ENCODE assay signal across 18 mouse cellular contexts in the genomic region with DNA sequence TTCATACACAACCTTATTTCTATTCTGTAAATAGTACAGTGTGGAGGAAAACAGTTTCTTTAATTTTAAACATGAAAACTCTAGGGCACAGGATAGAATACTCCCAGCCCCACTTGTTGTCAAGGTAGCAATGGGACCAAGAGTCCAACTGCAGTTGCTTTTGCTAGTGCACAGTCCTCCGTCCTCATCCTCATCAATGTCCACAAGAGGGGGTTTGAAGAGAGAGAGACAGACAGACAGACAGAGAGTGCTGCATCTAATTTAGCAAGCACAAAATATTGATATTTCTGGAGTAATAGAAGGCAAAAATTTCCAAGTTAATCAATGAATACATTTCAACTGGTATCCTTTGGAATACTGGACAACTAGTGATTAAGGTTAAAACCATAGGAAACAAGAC.
DNase-seq lines count a peak whose midpoint lies in the region; ATAC-seq and TF ChIP-seq lines count a peak whose summit lies in the region.
"Had no signal": no experiment of that assay in that cellular context is flagged by ENCODE, and none has a peak within 500 bp of the region (broad histone marks: within the 10 kb centered on the region; RNA-seq: fewer than 3 reads in every experiment).

No protein-coding gene starts in this region.

- no peaks in the 10 kb centered on the region for H3K4me1 ChIP-seq in intestine, postnatal 0 days (replicated peaks; ENCODE audit: control insufficient read depth, insufficient read depth, low read length)
- no peaks in the 10 kb centered on the region for H3K4me1 ChIP-seq in intestine, embryonic 16.5 days (ENCODE audit: control insufficient read depth, insufficient read depth, low read length)
- no peaks in the 10 kb centered on the region for H3K4me1 ChIP-seq in lung, postnatal 0 days (ENCODE audit: insufficient read depth, low read depth, low read length)
- no peaks in the 10 kb centered on the region for H3K4me1 ChIP-seq in stomach, postnatal 0 days (replicated peaks; ENCODE audit: control insufficient read depth, insufficient read depth)
- H3K4me1 ChIP-seq: forebrain, embryonic 10.5 days; hindbrain, embryonic 10.5 days; midbrain, embryonic 12.5 days had no signal

- H3K4me2 ChIP-seq in intestine, postnatal 0 days (replicated peaks; ENCODE audit: low read depth), result no peak overlapping the region
- no peak overlapping the region for H3K4me2 ChIP-seq in intestine, embryonic 16.5 days (ENCODE audit: low read depth, low read length)
- H3K4me2 ChIP-seq in lung, postnatal 0 days (replicated peaks; ENCODE audit: low read depth, low read length), result no peak overlapping the region
- no peak overlapping the region for H3K4me2 ChIP-seq in stomach, postnatal 0 days (replicated peaks; ENCODE audit: low read depth)
- H3K4me2 ChIP-seq: midbrain, embryonic 12.5 days had no signal

- no peak for ATAC-seq in CD4-positive, CD25-positive, alpha-beta regulatory T cell, adult 4 months
- ATAC-seq in intestine, postnatal 0 days, result no peak
- ATAC-seq in intestine, embryonic 16.5 days, result no peak
- no peak for ATAC-seq in lung, postnatal 0 days
- no peak for ATAC-seq in stomach, postnatal 0 days (ENCODE audit: low FRiP score, low TSS enrichment)
- ATAC-seq: forebrain, embryonic 16.5 days had no signal

- no peaks in the 10 kb centered on the region for H3K27me3 ChIP-seq in intestine, postnatal 0 days (replicated peaks; ENCODE audit: control insufficient read depth, insufficient read depth, low read length)
- no peaks in the 10 kb centered on the region for H3K27me3 ChIP-seq in intestine, embryonic 16.5 days (replicated peaks; ENCODE audit: control insufficient read depth, insufficient read depth, low read length)
- no peaks in the 10 kb centered on the region for H3K27me3 ChIP-seq in lung, postnatal 0 days (replicated peaks; ENCODE audit: insufficient read depth, low read length)
- H3K27me3 ChIP-seq in stomach, postnatal 0 days (ENCODE audit: control insufficient read depth, insufficient read depth, low read length), result no peaks in the 10 kb centered on the region
- H3K27me3 ChIP-seq: midbrain, embryonic 12.5 days had no signal

- DNase-seq in CD4-positive, CD25-positive, alpha-beta regulatory T cell, adult 2 months (ENCODE audit: low read depth, low spot score), result peak; percentile 45
- no peak for DNase-seq in lung, postnatal 0 days (ENCODE audit: low spot score)
- no peak for DNase-seq in lung, postnatal 10 days
- no peak for DNase-seq in stomach, postnatal 0 days (ENCODE audit: low spot score)
- DNase-seq in adrenal gland, postnatal 36 days, result no peak
- DNase-seq: adrenal gland, postnatal 25 days; cerebellum, adult 9-11 months; gastrocnemius, postnatal 14 days; kidney, adult 8-10 months; kidney, postnatal 36 days; lung, postnatal 14 days had no signal

- 97% methylated on average over 1 of the region's 1 CpGs for WGBS in intestine, postnatal 0 days
- WGBS in intestine, embryonic 16.5 days, result 93% methylated on average over 1 of the region's 1 CpGs
- 75% methylated on average over 1 of the region's 1 CpGs for WGBS in lung, postnatal 0 days
- 88% methylated on average over 1 of the region's 1 CpGs for WGBS in stomach, postnatal 0 days

- TF ChIP-seq EP300 in lung, postnatal 0 days (IDR thresholded peaks at IDR 0.05), result no peak
- no peak for TF ChIP-seq EP300 in stomach, postnatal 0 days (optimal IDR thresholded peaks at IDR 0.05)

- H3K36me3 ChIP-seq in intestine, postnatal 0 days (ENCODE audit: control insufficient read depth, insufficient read depth), result peaks cover 76% of the 10 kb centered on the region
- peaks cover 15% of the 10 kb centered on the region for H3K36me3 ChIP-seq in intestine, embryonic 16.5 days (ENCODE audit: control insufficient read depth, insufficient read depth, low read length)
- H3K36me3 ChIP-seq in lung, postnatal 0 days (ENCODE audit: insufficient read depth, low read length), result peaks cover 44% of the 10 kb centered on the region
- peaks cover 23% of the 10 kb centered on the region; the same call in 1 of the 2 replicates for H3K36me3 ChIP-seq in stomach, postnatal 0 days (ENCODE audit: control insufficient read depth, insufficient read depth, low read length)

- H3K9me3 ChIP-seq in intestine, postnatal 0 days (ENCODE audit: control insufficient read depth), result no peaks in the 10 kb centered on the region
- no peaks in the 10 kb centered on the region for H3K9me3 ChIP-seq in intestine, embryonic 16.5 days (ENCODE audit: control insufficient read depth, low read length)
- H3K9me3 ChIP-seq in lung, postnatal 0 days (ENCODE audit: low read length), result no peaks in the 10 kb centered on the region
- no peaks in the 10 kb centered on the region for H3K9me3 ChIP-seq in stomach, postnatal 0 days (ENCODE audit: control insufficient read depth, low read length)
- H3K9me3 ChIP-seq: forebrain, embryonic 10.5 days; hindbrain, embryonic 10.5 days; midbrain, embryonic 12.5 days had no signal

- no peak overlapping the region for H3K27ac ChIP-seq in intestine, postnatal 0 days (ENCODE audit: low read depth, low read length)
- H3K27ac ChIP-seq in intestine, embryonic 16.5 days (ENCODE audit: low read length), result no peak overlapping the region
- no peak overlapping the region for H3K27ac ChIP-seq in lung, postnatal 0 days (ENCODE audit: low read length)
- no peak overlapping the region for H3K27ac ChIP-seq in stomach, postnatal 0 days (replicated peaks)
- H3K27ac ChIP-seq: forebrain, embryonic 10.5 days; hindbrain, embryonic 10.5 days; midbrain, embryonic 12.5 days had no signal

- TF ChIP-seq CTCF in intestine, postnatal 0 days (IDR thresholded peaks at IDR 0.05; ENCODE audit: low read depth), result peak; percentile 53
- peak; percentile 45 for TF ChIP-seq CTCF in lung, postnatal 0 days (IDR thresholded peaks at IDR 0.05)
- peak; percentile 42 for TF ChIP-seq CTCF in stomach, postnatal 0 days (IDR thresholded peaks at IDR 0.05; ENCODE audit: low read depth)

- H3K9ac ChIP-seq in intestine, postnatal 0 days (ENCODE audit: low read depth, low read length), result no peak overlapping the region
- no peak overlapping the region for H3K9ac ChIP-seq in intestine, embryonic 16.5 days (ENCODE audit: low read depth, low read length)
- H3K9ac ChIP-seq in lung, postnatal 0 days (replicated peaks; ENCODE audit: low read depth), result no peak overlapping the region
- no peak overlapping the region for H3K9ac ChIP-seq in stomach, postnatal 0 days (ENCODE audit: low read length)
- H3K9ac ChIP-seq: midbrain, embryonic 12.5 days had no signal

- no peak overlapping the region for H3K4me3 ChIP-seq in intestine, postnatal 0 days (ENCODE audit: low read depth, low read length)
- no peak overlapping the region for H3K4me3 ChIP-seq in intestine, embryonic 16.5 days (ENCODE audit: low read length)
- H3K4me3 ChIP-seq in lung, postnatal 0 days (ENCODE audit: low read depth, low read length), result no peak overlapping the region
- no peak overlapping the region for H3K4me3 ChIP-seq in stomach, postnatal 0 days (ENCODE audit: low read depth, low read length)
- H3K4me3 ChIP-seq: forebrain, embryonic 10.5 days; hindbrain, embryonic 10.5 days; midbrain, embryonic 12.5 days had no signal
